Mouse (Mus musculus): ENCODE measurements around the gene Gdpd4.

- TF ChIP-seq GATA1 (IDR thresholded peaks at IDR 0.05; ENCODE audit: low read length) (no peak), TAL1 (IDR thresholded peaks at IDR 0.05; ENCODE audit: low read length) (no peak)
Observed at GRCm38 (mm10) chr7:98086346-98086745, 166.6 kb downstream of the Gdpd4 start.
